Mouse (Mus musculus): ENCODE results near the gene Bhlhe41.
A peak's percentile ranks its signal among the peaks of the same experiment; 100 is the strongest.

Gene Bhlhe41

DNA sequence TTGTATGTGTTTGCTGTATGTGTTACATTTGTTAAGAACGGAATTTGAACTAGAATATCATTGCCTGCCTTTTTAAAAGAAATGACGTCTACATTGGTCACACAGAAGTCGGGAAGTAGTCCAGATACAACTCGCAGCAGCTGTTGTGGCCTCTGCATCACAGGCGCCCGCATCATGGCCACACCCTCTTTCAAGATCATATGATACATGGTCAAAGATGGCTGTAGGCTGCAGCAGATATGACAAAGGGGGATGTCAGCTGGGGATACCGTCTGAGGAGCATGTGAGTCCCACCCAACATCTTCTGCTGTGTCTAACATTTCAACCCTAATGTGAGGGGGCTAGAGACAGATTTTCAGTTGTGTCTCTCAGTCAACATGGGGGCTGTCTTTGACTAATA is 6.7 kb upstream of the Bhlhe41 start:
- DNase-seq (ENCODE audit: low read depth, low spot score) = no peak

DNA sequence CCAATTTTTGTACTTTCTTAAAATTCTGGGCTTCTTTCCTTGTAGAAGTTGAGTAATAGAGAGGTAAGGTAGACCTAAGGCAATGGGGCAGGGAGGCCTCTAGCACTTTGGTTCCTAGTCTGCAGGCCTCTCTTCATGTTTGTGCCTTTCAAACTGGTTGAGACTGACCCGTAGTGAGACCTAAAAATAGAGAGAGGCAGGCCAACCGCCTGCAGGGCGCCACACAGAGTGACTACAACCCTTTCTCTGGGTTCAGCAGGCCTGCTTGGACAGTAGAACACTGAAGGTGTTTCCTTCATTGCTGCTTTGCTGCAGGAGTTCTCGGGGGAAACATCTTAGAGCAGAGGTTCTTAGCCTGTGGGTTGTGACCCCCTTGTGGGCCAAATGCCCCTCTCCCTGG is 5.6 kb upstream of the Bhlhe41 start:
- DNase-seq (ENCODE audit: low read depth, low spot score) = no peak

DNA sequence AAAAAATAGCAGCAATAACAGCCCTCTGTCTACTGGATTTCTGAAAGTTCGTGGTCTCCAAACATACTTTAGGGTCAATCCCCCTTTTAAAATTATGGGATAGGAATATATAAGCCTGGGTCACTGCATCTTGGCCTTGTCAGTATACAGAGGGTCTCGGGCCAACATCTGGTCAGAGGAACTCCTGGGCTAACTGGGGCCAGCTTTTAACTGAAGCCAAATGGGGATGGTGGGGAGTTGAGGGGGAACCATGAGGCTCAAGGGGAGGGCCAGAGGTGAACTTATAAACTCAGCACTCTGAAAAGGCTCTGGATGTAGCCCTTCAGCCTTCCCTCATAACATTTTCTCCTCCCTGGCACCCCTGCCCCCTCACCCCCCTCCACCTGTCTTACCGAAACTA is 1.8 kb upstream of the Bhlhe41 start:
- no peak for DNase-seq (ENCODE audit: low read depth, low spot score)

DNA sequence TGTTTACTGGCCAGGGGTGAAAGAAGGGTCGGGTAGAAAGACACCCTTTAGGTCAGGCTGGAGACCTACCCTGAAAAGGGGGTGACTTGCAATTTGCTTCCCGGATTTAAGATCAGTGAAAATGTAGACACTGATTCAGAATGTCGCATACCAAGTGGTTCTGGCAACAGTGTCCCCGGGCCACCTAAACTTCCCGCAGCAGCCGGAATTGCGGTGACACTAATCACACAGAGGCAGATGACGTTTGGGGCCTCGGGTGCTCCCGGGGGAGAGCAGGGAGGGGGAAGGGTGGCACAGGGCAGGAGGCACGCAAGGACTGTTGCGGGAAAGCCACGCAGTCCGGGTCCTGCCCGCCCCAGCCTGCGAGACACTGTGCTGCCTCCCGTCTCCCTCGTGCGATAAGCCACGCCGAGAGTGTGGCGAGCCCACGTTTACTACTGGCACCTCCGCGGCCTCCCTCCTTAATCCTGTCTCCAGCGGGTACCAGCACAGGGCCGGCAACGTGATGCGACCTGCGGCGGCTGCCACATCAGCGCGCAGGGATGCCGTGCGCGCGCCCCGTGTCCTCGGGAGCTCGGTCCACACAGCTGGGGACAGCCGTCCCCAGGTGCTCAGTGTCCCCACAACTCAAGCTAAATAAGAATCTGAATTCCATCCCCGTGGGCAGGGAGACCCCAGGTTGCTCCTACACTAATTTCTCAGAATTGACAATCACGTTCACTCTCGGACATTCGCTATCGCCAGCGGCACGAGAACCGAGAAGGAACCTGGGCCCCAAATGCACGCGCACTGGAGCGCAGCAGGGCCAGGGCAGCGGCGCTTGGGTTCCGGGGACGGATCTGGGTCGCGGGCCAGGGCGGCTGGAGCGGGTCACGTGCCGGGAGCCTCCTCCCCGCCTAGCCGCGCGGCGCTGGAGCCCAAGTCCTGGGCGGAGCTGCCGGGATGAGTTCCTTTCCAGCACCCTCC is 811 bp upstream of the Bhlhe41 start:
- DNase-seq (ENCODE audit: low read depth, low spot score) = peak; percentile 76

DNA sequence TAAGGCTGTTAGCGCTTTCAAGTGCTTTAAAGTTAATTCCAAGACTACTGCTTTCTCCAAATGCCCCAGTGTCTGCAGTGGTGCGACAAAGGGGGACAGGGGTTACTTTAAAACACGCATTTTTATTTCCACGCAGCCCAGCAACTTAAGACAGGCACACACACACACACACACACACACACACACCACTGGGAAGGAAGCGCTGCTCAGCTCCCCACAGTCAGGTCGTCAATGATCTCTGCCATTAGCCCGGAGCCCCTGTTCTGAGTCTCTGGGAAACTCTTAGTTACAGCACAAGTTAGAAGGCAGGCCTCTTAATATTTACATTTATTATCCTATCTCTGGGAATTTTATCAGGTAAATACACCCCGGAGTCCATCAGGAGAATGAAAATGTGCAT is 1.2 kb downstream of the Bhlhe41 start:
- DNase-seq (ENCODE audit: low read depth, low spot score) = no peak

DNA sequence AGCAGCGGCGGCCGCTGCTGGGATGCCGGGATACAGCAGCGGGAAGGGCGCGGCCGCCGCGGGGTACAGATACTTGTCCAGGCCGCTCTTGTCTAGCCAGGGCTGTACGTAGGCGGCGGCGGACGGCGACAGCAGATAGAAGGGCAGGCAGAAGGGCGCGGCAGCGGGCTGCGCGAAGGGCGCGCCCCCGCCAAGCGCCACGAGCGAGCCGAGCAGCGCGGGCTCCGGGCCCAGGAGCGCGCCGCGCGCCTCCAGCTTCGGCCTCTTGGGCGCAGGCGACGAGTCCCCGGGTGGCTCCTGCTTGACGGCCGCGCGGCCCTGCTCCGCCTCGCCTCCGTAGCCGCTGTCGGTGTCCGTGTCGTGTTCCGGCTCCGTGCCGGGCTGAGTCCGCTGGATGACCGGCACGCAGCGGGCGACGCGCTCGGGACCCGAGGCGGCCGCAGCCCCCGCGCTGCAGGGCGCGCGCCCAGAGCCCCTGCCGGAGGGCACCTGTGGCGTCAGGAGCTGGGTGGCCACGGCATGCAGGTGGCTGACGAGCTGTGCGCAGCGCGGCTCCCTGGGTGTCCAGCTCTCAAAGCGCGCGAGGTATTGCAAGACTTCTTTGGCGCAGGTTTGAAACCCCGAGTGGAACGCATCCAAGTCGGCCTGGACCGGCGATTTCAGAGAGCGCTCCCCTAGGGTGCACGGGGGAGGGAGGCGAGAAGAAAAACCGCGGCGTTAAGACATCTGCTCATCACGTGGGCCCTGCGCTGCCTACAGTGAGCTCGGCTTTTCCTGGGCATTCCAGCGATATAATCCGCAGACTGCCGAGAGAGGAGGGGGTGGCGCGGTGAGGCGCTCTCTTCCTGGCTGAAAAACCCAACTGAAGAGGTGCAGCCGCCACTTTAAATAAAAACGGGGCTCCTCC is 2.0 kb downstream of the Bhlhe41 start:
- DNase-seq (ENCODE audit: low read depth, low spot score) = peak; percentile 78

DNA sequence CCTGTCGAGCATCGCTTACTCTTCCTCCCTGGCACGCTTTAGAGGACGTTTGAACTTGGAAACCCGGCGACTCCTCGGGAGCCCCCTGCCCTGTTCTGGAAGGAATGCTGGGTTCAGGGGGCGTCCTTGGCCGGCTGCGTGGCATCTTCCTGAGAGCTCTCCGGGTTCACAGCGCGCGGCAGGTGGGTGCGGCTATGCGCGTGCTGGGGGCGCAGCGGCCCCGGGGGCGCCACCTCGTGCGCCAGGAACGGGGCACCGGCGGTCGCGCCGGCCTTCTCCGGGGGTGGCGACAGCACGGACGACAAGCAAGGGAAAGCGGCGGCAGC is 2.7 kb downstream of the Bhlhe41 start:
- DNase-seq (ENCODE audit: low read depth, low spot score) = no peak

DNA sequence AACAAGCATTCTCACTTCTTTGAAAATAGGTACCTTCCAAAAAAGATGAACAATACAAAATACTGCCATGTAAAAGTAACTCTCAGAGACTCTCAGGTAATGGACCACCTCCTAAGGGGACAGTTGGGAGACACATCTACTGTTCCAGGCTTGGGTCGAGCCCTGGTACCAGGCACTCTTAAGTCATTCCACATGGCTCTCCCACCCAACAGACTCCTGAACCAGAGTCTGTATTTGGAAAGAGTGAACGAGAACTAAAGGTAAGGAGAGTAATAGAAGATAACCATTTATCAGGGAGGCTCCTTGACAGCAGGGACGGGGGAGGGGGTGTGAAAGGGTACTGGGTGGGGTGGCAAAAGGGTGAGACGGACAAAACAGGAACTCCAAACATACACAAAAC is 3.0 kb downstream of the Bhlhe41 start:
- DNase-seq (ENCODE audit: low read depth, low spot score) = no peak

DNA sequence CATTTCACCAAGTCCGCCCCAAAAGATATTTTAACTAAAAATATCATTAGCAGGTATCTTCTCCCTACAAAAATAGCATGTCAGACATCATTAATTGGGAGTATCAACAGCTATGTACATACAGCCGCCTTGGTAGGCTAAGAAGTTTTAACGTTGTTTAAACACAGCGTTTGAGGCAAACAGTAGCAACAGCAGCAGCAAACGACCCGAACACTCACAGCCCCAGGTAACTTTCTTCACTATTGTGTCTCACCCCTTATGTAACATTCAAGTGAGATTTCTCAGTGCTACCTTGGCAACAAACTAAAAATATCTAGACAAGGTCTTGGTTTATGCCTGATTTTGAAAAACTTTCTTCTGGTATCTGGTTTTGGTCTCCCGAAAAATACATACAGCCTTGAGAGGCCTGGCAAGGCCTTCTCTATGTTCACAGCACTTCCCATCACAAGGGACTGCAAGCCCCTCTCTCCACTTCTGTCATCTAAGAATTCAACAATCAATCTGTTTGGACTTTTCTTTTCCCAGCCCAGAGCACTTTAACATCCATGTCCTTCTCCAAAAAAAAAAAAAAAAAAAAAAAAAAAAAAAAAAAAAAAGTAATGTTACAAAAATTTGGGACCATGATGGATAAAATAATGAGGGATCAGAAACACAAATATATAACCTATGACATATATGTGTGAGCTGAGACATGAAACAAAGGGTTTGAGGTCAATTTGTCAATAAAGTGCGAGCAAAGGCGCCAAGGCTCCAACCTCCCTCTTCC is 3.7 kb downstream of the Bhlhe41 start:
- no peak for DNase-seq (ENCODE audit: low read depth, low spot score)

DNA sequence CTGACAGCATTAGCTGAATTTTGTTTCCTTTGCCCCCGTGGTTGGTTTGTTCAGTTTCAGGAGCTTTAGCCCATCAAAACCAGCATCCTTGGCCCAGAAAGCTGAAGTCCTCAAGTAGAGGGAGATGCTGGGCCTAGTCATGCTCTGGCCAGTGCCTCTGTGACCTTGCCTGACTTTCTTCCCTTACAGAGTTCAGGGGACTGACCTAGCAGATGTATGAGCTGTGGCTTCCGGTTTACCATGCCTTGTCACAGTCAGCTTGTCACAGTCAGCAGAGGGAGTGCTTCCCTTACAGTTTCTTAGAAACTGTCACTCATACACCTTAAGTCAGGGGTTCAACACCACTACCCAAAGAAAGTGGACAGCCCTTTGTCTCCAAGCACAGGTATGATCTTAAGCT is 5.0 kb downstream of the Bhlhe41 start:
- DNase-seq (ENCODE audit: low read depth, low spot score) = no peak

DNA sequence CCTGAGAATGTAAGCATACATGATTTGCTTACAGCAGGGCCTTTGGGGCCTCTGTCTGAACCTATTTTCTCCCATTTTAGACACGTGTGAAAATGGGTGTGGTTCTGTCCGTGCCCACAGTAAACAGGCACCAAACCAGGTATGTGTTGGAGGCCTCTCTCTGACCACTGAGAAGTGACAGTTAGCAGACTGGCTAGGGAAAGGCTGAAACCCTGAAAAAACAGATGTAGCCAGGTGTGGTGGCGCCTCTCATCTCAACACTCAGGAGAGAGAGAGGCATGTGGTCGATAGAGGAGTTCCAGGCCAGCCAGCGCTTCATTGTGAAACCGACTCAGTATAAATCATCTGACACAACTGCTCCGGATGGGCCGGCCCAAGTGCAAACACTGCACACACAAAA is 6.9 kb downstream of the Bhlhe41 start:
- no peak for DNase-seq (ENCODE audit: low read depth, low spot score)

DNA sequence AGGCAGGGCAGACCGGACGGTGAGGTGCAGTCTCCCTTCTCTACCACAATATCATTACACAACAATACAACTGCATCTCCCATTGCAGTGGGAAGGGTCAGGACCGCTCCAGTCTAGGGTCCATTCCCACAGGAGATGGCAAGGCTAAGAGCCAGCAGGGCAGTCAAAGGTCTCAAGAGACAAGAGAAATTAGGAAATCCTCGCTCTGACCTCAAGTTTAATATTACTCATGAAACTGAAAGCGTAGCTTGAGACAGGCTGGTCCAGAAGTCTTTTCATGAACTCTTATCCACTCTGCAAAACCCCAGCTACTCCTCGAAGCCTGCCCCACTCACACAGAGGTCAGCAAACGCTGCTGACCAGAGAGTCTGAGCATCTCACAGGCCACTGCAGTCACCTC is 7.9 kb downstream of the Bhlhe41 start:
- no peak for DNase-seq (ENCODE audit: low read depth, low spot score)

DNA sequence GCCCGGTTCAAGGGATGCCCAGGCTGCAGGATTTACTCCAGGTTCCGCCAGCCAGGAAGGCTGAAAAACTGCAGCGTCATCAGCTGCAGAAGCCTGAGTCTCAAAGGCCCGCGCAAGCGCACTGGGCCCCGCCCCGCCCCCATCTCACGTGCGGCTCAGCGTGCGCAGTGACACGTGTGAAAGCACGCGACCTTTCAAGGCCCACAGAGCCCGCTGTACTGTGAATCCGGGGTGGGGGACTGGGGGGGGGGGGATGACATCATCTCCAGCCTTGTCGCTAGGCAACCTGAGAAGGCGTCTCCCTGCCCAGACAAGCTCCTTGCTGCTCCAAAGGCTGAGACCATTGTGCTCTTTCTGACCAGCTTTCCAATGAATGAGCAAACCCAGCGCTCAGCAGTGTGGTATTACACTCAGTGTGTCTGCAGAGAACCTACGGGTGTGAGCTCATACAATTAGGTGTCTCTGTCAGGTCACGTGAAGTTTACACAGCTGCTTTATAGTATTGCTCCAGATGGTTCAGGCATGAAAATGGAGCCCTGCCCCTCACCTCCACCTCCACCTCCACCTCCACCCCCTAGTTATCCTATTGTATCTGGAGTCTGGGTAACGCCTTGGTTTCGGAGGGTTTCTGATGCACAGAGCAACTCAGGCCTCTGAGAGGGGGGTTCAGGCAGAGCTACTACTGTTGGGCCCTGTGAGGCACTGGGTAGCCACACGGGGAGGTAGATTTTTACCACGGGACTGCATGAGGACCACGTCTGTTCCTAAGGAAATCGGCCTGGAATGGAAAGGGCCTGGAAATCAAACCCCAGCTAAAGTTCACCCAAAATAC is 9.4 kb downstream of the Bhlhe41 start:
- DNase-seq (ENCODE audit: low read depth, low spot score) = peak; percentile 89

DNA sequence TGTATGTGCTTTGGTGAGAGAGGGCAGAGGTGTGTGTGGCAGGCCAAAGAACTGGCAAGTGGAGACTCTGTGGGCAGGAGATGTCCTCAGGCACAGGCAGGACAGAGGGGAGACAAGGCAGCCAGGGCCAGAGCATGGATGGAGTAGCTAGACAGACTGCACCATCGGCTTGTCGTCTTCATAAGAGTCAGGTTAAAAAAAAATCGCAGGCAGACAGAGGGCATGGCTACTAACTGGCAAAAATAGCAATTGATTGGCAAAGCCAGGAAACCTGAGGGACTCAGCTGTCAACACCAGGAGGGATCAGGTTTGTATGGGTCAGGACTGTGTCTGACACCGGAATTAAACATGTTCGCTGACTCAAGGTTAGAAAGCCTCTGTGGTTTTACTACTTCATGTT is 10.6 kb downstream of the Bhlhe41 start:
- DNase-seq (ENCODE audit: low read depth, low spot score) = no peak

DNA sequence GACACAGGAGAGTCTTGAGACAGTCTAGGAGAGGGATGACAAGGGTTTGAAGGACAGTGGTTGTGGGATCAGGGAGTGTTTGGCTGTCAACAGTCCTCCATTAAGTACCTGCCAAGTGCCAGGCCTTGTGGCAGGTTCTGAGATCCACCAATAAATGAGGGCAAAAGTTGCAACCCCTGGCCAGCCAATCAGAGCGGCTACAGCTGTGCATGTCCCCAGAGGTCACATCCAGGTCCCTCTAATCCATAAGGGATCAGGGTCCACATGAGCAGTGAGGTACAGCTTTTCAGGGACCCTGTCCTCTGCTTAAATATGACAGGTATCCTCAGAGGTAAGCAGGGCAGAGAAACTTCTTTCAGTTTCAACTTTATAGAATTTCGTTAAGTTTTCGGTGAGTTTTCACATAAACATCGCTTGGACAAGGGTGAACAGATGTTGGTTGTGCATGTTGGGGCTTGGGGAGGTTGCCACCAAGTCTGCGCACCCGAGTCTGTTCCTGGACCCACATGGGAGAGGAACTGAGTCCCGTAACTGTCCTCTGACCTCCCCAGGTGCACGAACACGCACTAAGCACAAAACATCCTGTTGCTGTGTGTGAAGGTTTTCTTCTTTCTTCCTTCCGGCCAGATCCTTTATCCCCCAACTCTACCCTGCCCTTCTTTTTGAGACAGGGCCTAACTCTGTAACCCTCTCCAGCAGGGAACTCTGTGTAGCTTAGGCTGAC is 11.8 kb downstream of the Bhlhe41 start:
- no peak for DNase-seq (ENCODE audit: low read depth, low spot score)

DNA sequence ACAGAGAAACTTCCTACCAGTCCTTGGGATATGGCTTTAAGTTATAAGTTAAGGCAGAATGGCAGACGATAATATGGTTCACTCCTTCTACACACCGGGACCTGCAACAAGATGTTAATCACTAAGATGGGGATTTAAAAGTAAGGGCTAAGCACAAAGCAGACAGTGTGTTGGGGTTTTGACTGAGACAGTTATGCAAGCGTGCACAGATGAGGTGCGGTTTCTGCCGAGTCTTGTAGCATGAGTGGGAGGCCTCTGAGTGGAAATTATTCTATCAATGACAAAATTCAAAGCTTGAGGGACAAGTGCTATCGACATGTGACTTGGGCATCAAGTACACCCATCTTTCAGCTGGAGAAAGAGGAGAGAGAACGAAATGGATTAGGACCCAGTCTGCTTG is 12.7 kb downstream of the Bhlhe41 start:
- no peak for DNase-seq (ENCODE audit: low read depth, low spot score)

DNA sequence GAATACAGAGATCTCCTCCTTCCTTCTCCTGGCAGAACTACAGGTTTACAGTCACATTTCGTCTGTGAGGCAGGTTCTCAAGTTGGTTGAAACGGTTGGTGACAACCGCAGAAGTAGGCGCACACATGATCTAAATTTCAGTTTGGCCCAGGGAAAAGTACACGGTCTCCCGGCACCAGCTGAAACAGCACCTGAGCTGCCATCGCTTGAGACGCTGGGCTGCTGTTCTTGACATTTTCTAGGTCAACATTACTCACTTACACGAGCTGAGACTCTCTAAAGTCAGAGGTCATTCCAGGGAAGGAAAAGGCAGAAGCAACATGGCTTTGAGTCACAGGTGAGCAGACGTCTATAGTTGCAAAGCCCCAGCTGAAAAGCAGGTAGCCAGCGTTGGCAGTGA is 13.4 kb downstream of the Bhlhe41 start:
- DNase-seq (ENCODE audit: low read depth, low spot score) = no peak

DNA sequence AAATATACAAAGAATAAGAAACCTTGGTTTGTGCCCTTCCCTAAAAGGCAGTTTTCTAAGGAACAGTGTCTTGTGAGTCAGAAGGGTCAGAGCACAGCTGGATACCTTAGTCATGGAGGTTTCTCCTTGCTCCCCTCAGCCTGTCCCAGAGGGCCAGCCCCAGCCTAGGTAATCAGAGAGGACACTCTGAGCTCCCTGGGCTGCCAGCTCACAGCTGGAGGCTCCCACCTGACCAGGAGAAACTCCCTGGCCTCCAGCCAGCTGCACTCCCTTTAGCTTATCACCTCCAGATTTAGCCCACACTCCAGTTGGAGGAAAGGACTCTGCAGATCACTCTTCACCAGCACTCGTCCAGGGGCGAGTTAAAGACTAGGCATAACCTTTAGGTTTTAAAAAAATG is 14.6 kb downstream of the Bhlhe41 start:
- no peak for DNase-seq (ENCODE audit: low read depth, low spot score)

DNA sequence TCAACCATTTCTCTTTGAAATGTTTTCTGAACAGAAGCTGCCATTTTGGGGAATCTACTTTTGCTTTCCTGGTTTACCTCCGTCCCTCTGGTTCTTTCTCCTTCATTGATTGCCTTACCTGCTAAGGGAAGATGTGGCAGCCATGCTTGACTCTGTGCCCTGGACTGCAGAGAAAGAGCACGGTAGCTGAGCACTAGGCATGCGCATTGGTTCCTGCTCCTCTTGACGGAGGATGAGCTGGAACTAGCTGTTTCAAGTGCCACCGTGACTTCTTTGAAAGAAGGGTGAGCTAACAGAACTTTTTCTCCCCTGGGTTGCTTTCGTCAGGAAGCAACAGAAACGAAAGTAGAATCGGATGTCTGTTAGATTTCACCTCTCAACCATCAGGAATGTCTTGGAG is 17.7 kb downstream of the Bhlhe41 start:
- no peak for DNase-seq (ENCODE audit: low read depth, low spot score)

DNA sequence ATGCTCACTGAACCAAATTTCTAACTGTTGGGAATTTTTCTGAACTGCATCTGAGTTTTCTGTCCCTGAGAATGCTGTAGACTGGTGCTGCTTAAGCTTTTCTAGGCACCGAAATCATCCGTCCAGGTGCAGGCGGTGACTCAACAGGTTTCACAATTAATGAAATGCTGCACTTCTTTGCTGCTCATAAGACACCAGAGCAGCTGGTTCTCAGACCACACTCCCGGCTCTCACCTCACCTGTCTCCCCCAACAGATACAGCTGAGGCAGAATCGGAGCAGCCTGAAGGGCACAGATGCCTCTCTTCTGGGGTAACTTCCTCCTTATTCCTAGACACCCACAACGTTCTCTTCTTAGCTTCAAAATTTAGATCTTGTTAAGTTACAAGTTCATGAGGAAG is 18.4 kb downstream of the Bhlhe41 start:
- DNase-seq (ENCODE audit: low read depth, low spot score) = no peak

Data from telencephalon, adult 2 months (tissue).